Mouse (Mus musculus) liver, adult 2 months (tissue): ENCODE measurements around the gene Tdrkh.

Experiments
- CTCF ChIP-seq: fragments of 200-500 bp; IDR thresholded peaks from 2 replicates; pipeline ENCODE4 v1.5.1; 2011; ENCODE audit warnings: low read depth, low read length, control low read depth
- POLR2A ChIP-seq: fragments of 200-500 bp; IDR thresholded peaks from 2 replicates; pipeline ENCODE4 v1.6.1; 2011; ENCODE audit warnings: low read length, control low read depth; ENCODE audit not compliant: insufficient read depth; ENCODE audit errors: extremely low read depth

GRCm38 (mm10) chr3:94413031-94413679, at the start of gene Tdrkh:
- no peak for TF ChIP-seq CTCF
- TF ChIP-seq POLR2A: 0 out of 2 replicates have a peak, but pooled peaks have one; percentile 24
